Mouse (Mus musculus) heart, adult 11 months (tissue): Measurements from ENCODE around the gene Rad18.
A peak's percentile ranks its signal among the peaks of the same experiment; 100 is the strongest.

Source experiments
- DNase-seq: peaks from one replicate; pipeline ENCODE4 v3.0.0; 2022

The Rad18 gene

GRCm38 (mm10) chr6:112632071-112632470, 64.4 kb downstream of the Rad18 start:
- no peak for DNase-seq

DNA sequence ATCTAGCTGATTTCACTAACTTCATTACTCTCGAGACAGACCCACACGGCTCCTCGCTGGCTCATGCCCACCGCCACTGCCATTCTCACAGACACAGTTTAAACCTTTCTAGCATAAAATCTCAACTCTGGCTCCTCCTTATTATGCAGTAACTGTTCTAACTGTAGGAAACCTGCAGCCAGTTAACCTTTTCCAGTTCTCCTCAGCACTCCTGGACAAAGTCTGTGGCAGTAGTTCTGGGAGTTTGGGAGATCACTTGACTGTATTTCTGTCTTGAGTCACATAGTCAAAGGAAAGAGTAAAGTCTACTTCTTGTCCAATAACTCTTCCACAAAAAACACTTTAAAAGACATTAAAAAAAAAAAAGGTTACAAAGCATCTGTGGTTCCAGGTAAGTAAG, 66.2 kb downstream of the Rad18 start:
- no peak for DNase-seq

DNA sequence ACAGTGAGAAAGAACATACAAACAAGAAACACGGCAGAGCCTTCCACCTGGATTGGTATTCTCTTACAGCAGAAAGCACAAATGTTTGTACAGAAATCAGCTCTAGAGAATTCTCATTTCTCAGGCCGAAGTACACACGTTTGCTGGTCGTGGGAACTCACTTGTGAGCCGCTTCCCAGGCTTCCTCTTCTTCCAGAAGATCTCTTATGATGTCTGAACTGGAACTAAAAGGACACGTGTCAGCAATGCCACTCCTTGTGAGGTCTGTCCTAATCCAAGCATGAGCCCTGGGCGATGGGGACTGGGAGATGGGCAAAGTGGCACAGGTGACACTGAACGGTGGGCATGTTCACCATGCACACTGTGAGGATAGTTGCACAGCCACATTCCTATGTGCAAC, 68.2 kb downstream of the Rad18 start:
- DNase-seq = no peak

DNA sequence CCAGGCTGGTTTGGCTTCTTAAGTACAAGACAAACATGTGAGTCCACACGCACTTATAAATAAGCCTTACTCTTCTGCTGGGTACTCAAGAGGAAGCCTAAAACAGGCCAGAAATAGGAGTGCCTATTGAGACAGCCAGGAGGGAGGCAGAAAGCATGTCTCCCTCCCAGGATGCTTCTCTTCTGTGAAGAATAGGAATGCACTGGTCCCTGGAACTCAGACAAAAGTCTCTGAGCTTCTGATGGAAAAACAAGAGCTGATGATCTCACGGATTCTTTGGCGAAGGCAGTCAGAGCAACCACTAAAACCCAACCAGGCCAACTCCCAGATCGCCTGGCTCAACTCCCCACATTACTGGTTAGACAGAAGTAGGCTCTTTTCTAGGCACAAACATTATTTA, 74.2 kb downstream of the Rad18 start:
- DNase-seq = no peak

DNA sequence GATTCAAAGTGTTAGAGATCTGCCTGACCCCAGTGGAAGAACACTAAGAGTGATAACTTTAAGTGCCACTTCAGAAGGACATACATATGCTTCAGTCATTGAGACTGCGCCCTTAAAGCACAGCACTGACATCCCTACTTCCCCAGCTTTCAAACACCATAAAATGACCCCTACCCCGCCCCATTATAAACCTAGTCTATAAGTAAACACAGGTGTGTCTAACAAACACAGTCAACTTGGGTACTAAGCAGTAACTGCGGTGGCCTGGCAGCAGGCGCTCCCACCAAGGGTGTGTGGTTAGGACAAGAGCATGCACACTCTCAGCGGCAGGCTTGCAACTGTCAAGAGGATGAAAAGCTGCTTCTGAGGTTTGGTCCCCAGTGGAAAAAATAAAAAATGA, 76.5 kb downstream of the Rad18 start:
- DNase-seq = no peak

DNA sequence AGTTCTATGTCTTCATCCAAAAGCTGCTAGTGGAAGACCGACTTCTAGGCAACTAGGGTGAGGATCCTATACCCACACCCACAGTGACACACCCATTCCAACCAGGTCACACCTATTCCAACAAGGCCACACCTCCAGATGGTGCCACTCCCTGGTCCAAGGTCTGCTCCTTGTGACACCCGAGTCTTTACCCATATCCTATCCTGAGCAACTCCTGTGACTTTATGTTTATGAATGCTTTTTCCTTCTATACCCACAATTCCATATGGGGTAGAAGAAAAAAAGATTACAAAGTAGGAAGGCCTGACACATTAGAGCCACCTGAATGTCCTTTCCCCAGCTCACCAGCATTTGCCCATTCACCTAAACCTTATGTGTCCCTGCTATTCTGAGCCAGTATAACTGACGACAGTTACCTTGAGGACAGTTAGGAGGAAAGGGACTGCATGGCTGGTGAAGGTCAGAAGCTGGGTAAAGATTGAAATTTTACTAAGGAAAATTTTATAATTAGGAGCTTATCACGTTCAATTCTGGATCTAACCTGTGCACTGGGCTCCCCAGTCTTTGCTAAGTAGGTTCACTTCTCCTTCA, 78.7 kb downstream of the Rad18 start:
- no peak for DNase-seq

DNA sequence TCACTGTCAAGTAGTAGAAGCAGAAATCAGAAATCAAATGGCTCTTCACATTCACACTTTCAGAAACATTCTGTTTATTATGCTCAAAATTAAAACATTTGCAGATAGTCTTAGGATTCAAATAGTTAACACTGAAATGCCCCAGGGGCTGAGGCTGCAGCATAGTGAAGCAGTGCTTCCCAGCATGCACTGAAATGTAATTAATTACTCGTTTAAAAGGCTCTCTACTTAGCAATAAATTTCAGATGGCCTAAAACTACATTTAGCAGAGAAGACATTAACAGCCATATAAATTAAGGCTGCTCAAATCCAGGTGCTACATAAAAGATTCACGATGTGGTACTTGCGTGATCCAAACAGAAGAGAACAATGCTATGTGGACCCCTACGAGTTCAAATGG, 87.5 kb downstream of the Rad18 start:
- DNase-seq = no peak

DNA sequence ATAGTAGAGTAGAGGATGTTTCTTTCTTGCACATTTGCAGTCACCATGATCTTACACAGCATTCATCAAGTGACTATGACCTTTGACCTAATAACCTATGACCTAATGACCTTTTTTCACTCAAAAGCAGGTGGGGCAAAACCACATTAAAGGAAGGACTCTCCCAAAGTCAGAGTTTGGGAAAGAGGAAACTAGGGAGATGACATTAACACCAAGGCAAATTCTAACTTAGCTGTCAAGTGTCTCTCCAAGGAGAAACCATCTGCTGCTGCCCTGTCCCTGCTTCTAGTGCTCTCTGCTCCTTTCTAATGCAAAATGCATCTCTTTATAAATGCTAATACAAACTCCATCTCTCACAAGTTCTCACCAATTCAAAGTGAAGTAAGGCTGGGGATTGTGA, 92.6 kb downstream of the Rad18 start:
- DNase-seq = no peak

DNA sequence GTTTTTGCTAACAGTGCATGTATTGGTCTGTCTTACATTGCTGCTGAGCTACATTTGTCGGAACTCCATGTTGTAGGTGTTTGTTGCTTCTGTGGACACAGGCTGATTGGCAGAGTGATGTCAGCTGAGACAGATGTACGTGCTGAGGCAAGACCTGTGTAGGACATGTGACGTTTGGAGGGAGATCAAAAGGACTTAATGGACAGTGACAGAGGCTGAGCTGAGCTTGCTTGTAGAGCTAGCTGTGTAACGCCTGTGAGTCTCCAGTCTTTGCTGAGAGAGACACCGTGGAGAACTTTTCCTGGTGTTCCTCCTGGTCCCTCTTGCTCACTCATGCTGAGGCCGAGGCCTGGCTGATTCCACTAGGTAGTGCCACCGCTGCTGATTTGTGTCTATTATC, 101.5 kb downstream of the Rad18 start:
- DNase-seq = peak; percentile 71

GRCm38 (mm10) chr6:112587912-112588311, 108.6 kb downstream of the Rad18 start:
- DNase-seq = peak; percentile 55

- no peak for DNase-seq
Observed at GRCm38 (mm10) chr6:112586999-112587398, 109.5 kb downstream of the Rad18 start.

GRCm38 (mm10) chr6:112584961-112585360, 111.5 kb downstream of the Rad18 start:
- DNase-seq = no peak

GRCm38 (mm10) chr6:112582022-112582421, 114.5 kb downstream of the Rad18 start:
- DNase-seq = peak; percentile 46

DNA sequence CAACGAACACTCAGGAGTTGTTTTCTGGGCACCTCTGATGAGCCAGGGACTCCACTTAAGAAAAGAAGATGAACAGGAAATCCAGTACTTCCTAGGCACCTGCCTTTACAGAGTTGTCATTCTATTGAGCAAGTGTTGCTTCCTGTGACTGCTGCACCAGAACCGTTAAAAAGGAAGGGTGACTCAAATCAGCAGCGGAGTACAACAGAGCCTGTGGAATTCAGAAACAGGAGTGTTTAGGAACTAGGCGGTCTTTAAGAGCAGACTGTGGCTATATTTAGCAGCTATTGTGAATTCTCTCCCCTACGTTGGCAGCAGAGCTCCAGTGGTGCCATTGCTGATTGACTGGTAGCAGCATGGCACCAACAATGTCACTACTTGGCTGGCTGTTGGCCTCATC, 119.3 kb downstream of the Rad18 start:
- DNase-seq = peak; percentile 88

DNA sequence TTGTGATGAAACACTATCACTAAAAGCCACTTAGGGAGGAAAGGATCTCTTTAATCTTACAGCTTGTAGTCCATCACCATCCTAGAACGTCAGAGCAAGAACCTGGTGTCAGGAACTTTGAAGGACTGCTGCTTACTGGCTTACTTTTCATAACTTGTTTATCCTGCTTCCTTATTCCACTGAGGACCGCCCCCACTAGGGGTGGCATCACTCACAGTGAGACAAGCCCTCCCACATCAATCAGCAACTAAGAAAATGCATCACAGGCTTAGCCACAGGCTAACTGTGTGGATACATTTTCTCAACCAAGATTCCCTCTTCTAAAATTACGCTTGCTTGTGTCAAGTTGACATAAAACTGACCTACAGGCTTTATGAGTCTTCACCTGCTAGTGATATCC, 121.9 kb downstream of the Rad18 start:
- peak; percentile 82 for DNase-seq

DNA sequence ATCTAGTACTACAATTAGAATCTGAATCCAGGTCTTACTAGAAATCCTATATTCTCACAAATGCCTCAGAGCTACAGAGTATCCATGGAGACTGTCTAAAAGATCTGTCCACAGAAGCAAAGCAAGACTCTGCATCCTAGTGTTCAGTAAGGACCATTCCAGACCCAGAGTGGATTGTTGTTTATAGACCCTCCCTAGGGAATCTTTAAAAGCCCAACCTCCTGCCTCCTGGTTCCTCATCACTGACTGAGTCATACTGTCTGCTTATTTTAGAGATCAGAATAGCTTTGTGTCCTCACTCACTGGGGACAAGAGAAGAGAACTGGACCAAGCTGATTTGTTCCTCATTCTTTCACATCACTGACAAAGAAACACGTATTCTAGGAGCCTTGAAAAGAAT, 126.1 kb downstream of the Rad18 start:
- peak; percentile 40 for DNase-seq
